Mouse (Mus musculus) heart, adult 9 months (tissue): ENCODE measurements around the gene Olfr1109.

Experiments
- DNase-seq, 2 experiments: peaks; one replicate each; pipeline ENCODE4 v3.0.0; 2022; ENCODE audit warnings: low spot score in 2 of 2

Olfr1109 gene

DNA sequence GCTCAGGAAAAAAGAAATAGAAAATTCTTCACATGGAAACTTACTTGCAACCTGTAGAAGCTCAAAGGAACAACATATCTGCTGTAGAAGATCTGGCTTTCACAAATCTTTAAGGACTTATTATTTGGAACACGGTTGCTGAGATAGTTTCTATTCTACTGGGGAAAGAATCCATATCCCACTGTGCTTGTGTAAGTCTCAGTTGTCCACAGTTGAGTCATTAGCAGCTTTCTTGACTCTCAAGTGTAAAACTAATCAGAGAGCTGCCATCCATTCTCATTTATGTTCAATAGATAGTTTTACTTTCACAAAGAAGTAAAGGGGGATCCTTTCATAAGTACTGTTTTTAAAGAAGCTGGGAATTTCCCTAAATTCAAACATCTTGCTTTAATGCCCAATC is at the start of gene Olfr1109:
Gene Olfr1109 (minus strand): TSS at position 101 of the 400 bp plus-strand sequence.
- no peak for DNase-seq

- DNase-seq, result no peak
These were observed 44.4 kb upstream of the Olfr1109 start, which contains the start of gene Olfr1110 for GRCm38 (mm10) chr2:87140200-87140599. Gene Olfr1110 (minus strand): TSS chr2:87140300.

GRCm38 (mm10) chr2:87114467-87114866 is 18.7 kb upstream of the Olfr1109 start, which contains the start of gene Olfr259:
Gene Olfr259 (minus strand): TSS chr2:87114567.
- DNase-seq, result no peak

DNA sequence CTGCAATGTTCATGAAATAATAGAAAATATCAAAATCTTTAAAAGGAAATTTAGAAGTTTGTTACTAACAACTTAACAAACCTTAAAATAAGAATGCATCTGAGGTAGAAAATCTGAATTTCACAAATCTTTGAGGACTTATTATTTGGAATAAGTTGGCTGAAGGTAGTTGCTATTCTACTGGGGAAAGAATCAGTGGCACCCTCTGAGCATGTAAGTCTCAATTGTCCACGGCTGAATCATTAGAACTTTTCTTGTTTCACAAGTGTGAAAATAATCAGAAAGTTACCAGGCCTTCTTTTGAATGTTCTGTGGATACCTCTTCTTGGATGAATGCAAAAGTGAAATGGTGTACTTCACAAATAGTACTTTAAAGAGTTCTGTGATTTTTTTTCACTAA is 20.1 kb downstream of the Olfr1109 start, which contains the start of gene Olfr1107:
Gene Olfr1107 (minus strand): TSS at position 101 of the 400 bp plus-strand sequence.
- no peak for DNase-seq

- no peak for DNase-seq
These were observed 43.6 kb downstream of the Olfr1109 start, which contains the start of gene Olfr1106 for GRCm38 (mm10) chr2:87052173-87052572. Gene Olfr1106 (minus strand): TSS chr2:87052273.
